8 mouse cellular contexts compared by ENCODE assay signal in genomic region chr2:26507961-26508391, GRCm38 (mm10). TPM values are rescaled to one million over a fixed set of nuclear protein-coding genes. Genes with fewer than 3 reads are reported as not detected.
DNase-seq lines count a peak whose midpoint lies in the region; ATAC-seq and TF ChIP-seq lines count a peak whose summit lies in the region.

No protein-coding gene starts in this region.

- H3K4me3 ChIP-seq in kidney, embryonic 14.5 days (ENCODE audit: low read length): no peak overlapping the region
- no peak overlapping the region for H3K4me3 ChIP-seq in hindbrain, embryonic 13.5 days
- H3K4me3 ChIP-seq in midbrain, embryonic 13.5 days (replicated peaks): no peak overlapping the region

- H3K36me3 ChIP-seq in kidney, embryonic 14.5 days (ENCODE audit: control insufficient read depth, insufficient read depth, low read length): no peaks in the 10 kb centered on the region
- no peaks in the 10 kb centered on the region for H3K36me3 ChIP-seq in hindbrain, embryonic 13.5 days
- no peaks in the 10 kb centered on the region for H3K36me3 ChIP-seq in midbrain, embryonic 13.5 days

- no peak for TF ChIP-seq POLR2A in brain, embryonic 14.5 days (IDR thresholded peaks at IDR 0.05; ENCODE audit: borderline replicate concordance, extremely low read depth, insufficient read depth, insufficient read length, poor library complexity, severe bottlenecking)

- no peaks in the 10 kb centered on the region for H3K27me3 ChIP-seq in kidney, embryonic 14.5 days (ENCODE audit: control insufficient read depth, insufficient read depth, low read length)
- H3K27me3 ChIP-seq in hindbrain, embryonic 13.5 days: peaks cover 31% of the 10 kb centered on the region
- H3K27me3 ChIP-seq in midbrain, embryonic 13.5 days: peaks cover 26% of the 10 kb centered on the region

- DNase-seq in kidney, adult 8-10 months: no peak
- peak; percentile 19 for DNase-seq in brain, embryonic 14.5 days (ENCODE audit: low read depth)
- no peak for DNase-seq in cerebellum, adult 9-10 months
- no peak for DNase-seq in cerebellum, postnatal 14 days
- DNase-seq in frontal cortex, postnatal 10 days (ENCODE audit: low spot score in 2 of 2): no peak

- WGBS in kidney, embryonic 14.5 days: 10% methylated on average over 6 of the region's 6 CpGs
- 26% methylated on average over 6 of the region's 6 CpGs for WGBS in hindbrain, embryonic 13.5 days
- 20% methylated on average over 6 of the region's 6 CpGs for WGBS in midbrain, embryonic 13.5 days

- no peak overlapping the region for H3K9ac ChIP-seq in kidney, embryonic 14.5 days (ENCODE audit: low read depth, low read length)
- no peak overlapping the region for H3K9ac ChIP-seq in hindbrain, embryonic 13.5 days
- H3K9ac ChIP-seq in midbrain, embryonic 13.5 days (replicated peaks): no peak overlapping the region

- no peak overlapping the region; the same call in 1 of the 2 replicates for H3K4me2 ChIP-seq in kidney, embryonic 14.5 days (replicated peaks; ENCODE audit: low read depth, low read length)
- no peak overlapping the region for H3K4me2 ChIP-seq in hindbrain, embryonic 13.5 days
- H3K4me2 ChIP-seq in midbrain, embryonic 13.5 days (replicated peaks): no peak overlapping the region

- peak overlapping the region; percentile 96 for H3K27ac ChIP-seq in kidney, embryonic 14.5 days (ENCODE audit: low read depth, low read length)
- H3K27ac ChIP-seq in hindbrain, embryonic 13.5 days: peak overlapping the region; percentile 59
- H3K27ac ChIP-seq in midbrain, embryonic 13.5 days: peak overlapping the region; percentile 39; the same call in 1 of the 2 replicates

- no peaks in the 10 kb centered on the region for H3K9me3 ChIP-seq in kidney, embryonic 14.5 days (ENCODE audit: control insufficient read depth, low read length)
- H3K9me3 ChIP-seq in hindbrain, embryonic 13.5 days: no peaks in the 10 kb centered on the region
- H3K9me3 ChIP-seq in midbrain, embryonic 13.5 days: no peaks in the 10 kb centered on the region

- ATAC-seq in kidney, embryonic 14.5 days (ENCODE audit: low FRiP score, low TSS enrichment): no peak
- no peak for ATAC-seq in hindbrain, embryonic 13.5 days (ENCODE audit: low FRiP score)
- ATAC-seq in midbrain, embryonic 13.5 days: no peak

- TF ChIP-seq CTCF in brain, embryonic 14.5 days (IDR thresholded peaks at IDR 0.05; ENCODE audit: borderline replicate concordance, extremely low read depth, insufficient read depth, insufficient read length): no peak

- peaks cover 40% of the 10 kb centered on the region for H3K4me1 ChIP-seq in kidney, embryonic 14.5 days (ENCODE audit: control insufficient read depth, insufficient read depth, low read length)
- H3K4me1 ChIP-seq in hindbrain, embryonic 13.5 days (replicated peaks): peaks cover 44% of the 10 kb centered on the region
- peaks cover 46% of the 10 kb centered on the region for H3K4me1 ChIP-seq in midbrain, embryonic 13.5 days (replicated peaks)

RNA-seq across cellular contexts. Expression of gene Notch1, which starts 8.5 kb away (rescaled TPM):
- 33.4 and 45.1 TPM in 2 replicates for polyA plus RNA-seq in kidney, embryonic 14.5 days (2014; fragmentation: Nextera tagmentation; extraction: Ambion mirVana)
- polyA plus RNA-seq in brain, embryonic 14.5 days (2012; rRNA removed): 30.5 and 42.4 TPM in 2 replicates
- polyA plus RNA-seq in hindbrain, embryonic 13.5 days (2015; fragmentation: Nextera tagmentation; extraction: Ambion mirVana): 17.5 and 19.2 TPM in 2 replicates
- 21.4 and 27.9 TPM in 2 replicates for polyA plus RNA-seq in midbrain, embryonic 13.5 days (2015; fragmentation: Nextera tagmentation; extraction: Ambion mirVana)

Comparison
In these comparisons a context has a peak if more than half of its experiments do, and no peak if none do; other contexts are left out.
1. H3K27ac ChIP-seq: peak in every context shown above with its lines; median percentile 96 in kidney, embryonic 14.5 days; 59 in hindbrain, embryonic 13.5 days; 39 in midbrain, embryonic 13.5 days.